8 mouse cellular contexts compared by ENCODE assay signal in genomic region chr2:102900875-102901827, GRCm38 (mm10). TPM values are rescaled to one million over a fixed set of nuclear protein-coding genes. Genes with fewer than 3 reads are reported as not detected.
DNase-seq lines count a peak whose midpoint lies in the region; ATAC-seq and TF ChIP-seq lines count a peak whose summit lies in the region.

Cd44 (minus strand) TSS chr2:102901665.

- H3K4me1 ChIP-seq in intestine, postnatal 0 days (replicated peaks; ENCODE audit: control insufficient read depth, insufficient read depth, low read length), result no peaks in the 10 kb centered on the region
- H3K4me1 ChIP-seq in lung, adult 2 months (ENCODE audit: control insufficient read depth, insufficient read depth, low read length), result peaks cover 9% of the 10 kb centered on the region; the same call in 1 of the 2 replicates
- peaks cover 11% of the 10 kb centered on the region for H3K4me1 ChIP-seq in neural tube, embryonic 13.5 days (replicated peaks)

- peak within 1 kb of the TSS; percentile 35; the same call in 1 of the 2 replicates for H3K27ac ChIP-seq in intestine, postnatal 0 days (ENCODE audit: low read depth, low read length)
- no peak within 1 kb of the TSS for H3K27ac ChIP-seq in neural tube, embryonic 13.5 days (replicated peaks)

- peak within 1 kb of the TSS; percentile 48 for H3K9ac ChIP-seq in intestine, postnatal 0 days (ENCODE audit: low read depth, low read length)
- peak within 1 kb of the TSS; percentile 54 for H3K9ac ChIP-seq in neural tube, embryonic 13.5 days

- TF ChIP-seq POLR2A in lung, adult 2 months (IDR thresholded peaks at IDR 0.05; ENCODE audit: borderline replicate concordance, extremely low read depth, low read depth, low read length), result peak; percentile 72; the same call in 1 of the 2 replicates

- no peaks in the 10 kb centered on the region for H3K9me3 ChIP-seq in intestine, postnatal 0 days (ENCODE audit: control insufficient read depth)
- no peaks in the 10 kb centered on the region for H3K9me3 ChIP-seq in neural tube, embryonic 13.5 days

- intact Hi-C loops in left cerebral cortex, postnatal 10 days (cut with DNase I), result no loop called here

- peak; percentile 77 for ATAC-seq in intestine, postnatal 0 days
- ATAC-seq in neural tube, embryonic 13.5 days (ENCODE audit: low read depth), result peak; percentile 59; the same call in 1 of the 2 replicates

- H3K27me3 ChIP-seq in intestine, postnatal 0 days (replicated peaks; ENCODE audit: control insufficient read depth, insufficient read depth, low read length), result no peaks in the 10 kb centered on the region
- H3K27me3 ChIP-seq in neural tube, embryonic 13.5 days, result peaks cover 30% of the 10 kb centered on the region

- WGBS in intestine, postnatal 0 days, result 2% methylated on average over 29 of the region's 29 CpGs
- WGBS in lung, adult 2 months, result under 1% methylated on average over 29 of the region's 29 CpGs
- WGBS in neural tube, embryonic 13.5 days, result 1% methylated on average over 28 of the region's 29 CpGs

- peak within 1 kb of the TSS; percentile 54 for H3K4me3 ChIP-seq in intestine, postnatal 0 days (ENCODE audit: low read depth, low read length)
- H3K4me3 ChIP-seq in lung, adult 2 months (replicated peaks; ENCODE audit: extremely low read depth, low read depth, low read length), result peak within 1 kb of the TSS; percentile 98
- H3K4me3 ChIP-seq in neural tube, embryonic 13.5 days, result peak within 1 kb of the TSS; percentile 34

- H3K36me3 ChIP-seq in intestine, postnatal 0 days (ENCODE audit: control insufficient read depth, insufficient read depth), result no peaks in the 10 kb centered on the region
- H3K36me3 ChIP-seq in neural tube, embryonic 13.5 days, result no peaks in the 10 kb centered on the region

- TF ChIP-seq CTCF in intestine, postnatal 0 days (IDR thresholded peaks at IDR 0.05; ENCODE audit: low read depth), result no peak
- TF ChIP-seq CTCF in lung, adult 2 months (IDR thresholded peaks at IDR 0.05; ENCODE audit: insufficient read depth, low read length), result no peak

- peak in 1 of 2 experiments; percentile 47 for DNase-seq in left cerebral cortex, postnatal 10 days (ENCODE audit: extremely low spot score in 1 of 2, low spot score in 2 of 2)
- no peak for DNase-seq in left cerebral cortex, adult 11 months (ENCODE audit: low spot score)
- peak; percentile 65 for DNase-seq in embryo, embryonic 10.5 days (ENCODE audit: low spot score)
- peak; percentile 98 for DNase-seq in heart, adult 11 months
- peak; percentile 74 for DNase-seq in lung, adult 2 months
- peak; percentile 32 for DNase-seq in thymus, postnatal 0 days (ENCODE audit: low spot score)

- H3K4me2 ChIP-seq in intestine, postnatal 0 days (replicated peaks; ENCODE audit: low read depth), result peak within 1 kb of the TSS; percentile 85
- peak within 1 kb of the TSS; percentile 63 for H3K4me2 ChIP-seq in neural tube, embryonic 13.5 days

RNA-seq across cellular contexts. Expression of gene Cd44, which starts in this region (rescaled TPM):
- total RNA-seq in left cerebral cortex, postnatal 10 days (2021), result 10 to 100 TPM; 10.8 to 13.1 TPM
- polyA plus RNA-seq in intestine, postnatal 0 days (2015; fragmentation: Nextera tagmentation; extraction: Ambion mirVana), result 9.6 and 10.6 TPM in 2 replicates
- polyA plus RNA-seq in lung, adult 2 months (2012; rRNA removed), result 46.8 and 59.3 TPM in 2 replicates
- 7.0 and 7.3 TPM in 2 replicates for polyA plus RNA-seq in neural tube, embryonic 13.5 days (2015; fragmentation: Nextera tagmentation; extraction: Ambion mirVana)
- 10.5 and 11.6 TPM in 2 replicates for polyA plus RNA-seq in thymus, postnatal 0 days (2015; fragmentation: Nextera tagmentation; extraction: Ambion mirVana)

Comparison
In these comparisons a context has a peak if more than half of its experiments do, and no peak if none do; other contexts are left out.
1. H3K4me3 ChIP-seq: peak in every context shown above with its lines; median percentile 98 in lung, adult 2 months; 54 in intestine, postnatal 0 days; 34 in neural tube, embryonic 13.5 days.